Mouse (Mus musculus) myocyte (in vitro differentiated cells): ENCODE results near the gene Dnajb6.

Experiments used
- CEBPB ChIP-seq: IDR thresholded peaks from 2 replicates; pipeline ENCODE4 v1.6.1; 2011; ENCODE audit warnings: mild to moderate bottlenecking, moderate library complexity; ENCODE audit not compliant: poor library complexity, insufficient read depth, severe bottlenecking
- E2F4 ChIP-seq: IDR thresholded peaks from one replicate; pipeline ENCODE4 v1.6.1; 2011; ENCODE audit warnings: mild to moderate bottlenecking, control low read depth, moderate library complexity; ENCODE audit not compliant: insufficient read depth
- MAX ChIP-seq: IDR thresholded peaks from one replicate; pipeline ENCODE4 v1.6.1; 2011; ENCODE audit warnings: low read depth, mild to moderate bottlenecking, control low read depth
- MYOD1 ChIP-seq, 3 experiments: IDR thresholded peaks; one replicate each; pipeline ENCODE4 v1.6.1; 2011; ENCODE audit warnings: control low read depth in 2 of 3, low read depth in 2 of 3, mild to moderate bottlenecking in 2 of 3, moderate library complexity in 1 of 3; ENCODE audit not compliant: insufficient read length in 2 of 3, control insufficient read depth in 1 of 3
- MYOG ChIP-seq, 3 experiments: IDR thresholded peaks; one replicate each; pipeline ENCODE4 v1.6.1; 2011; ENCODE audit warnings: control low read depth in 2 of 3, low read depth in 2 of 3, mild to moderate bottlenecking in 2 of 3; ENCODE audit not compliant: insufficient read length in 2 of 3, control insufficient read depth in 1 of 3, insufficient read depth in 1 of 3
- POLR2A ChIP-seq: IDR thresholded peaks from one replicate; pipeline ENCODE4 v1.6.1; 2011; ENCODE audit warnings: low read depth, mild to moderate bottlenecking, control low read depth, moderate library complexity; ENCODE audit not compliant: insufficient read length
- POLR2AphosphoS2 ChIP-seq: IDR thresholded peaks from one replicate; pipeline ENCODE4 v1.6.1; 2011; ENCODE audit warnings: low read depth, control low read depth; ENCODE audit not compliant: insufficient read length
- REST ChIP-seq: IDR thresholded peaks from one replicate; pipeline ENCODE4 v1.6.1; 2011; ENCODE audit warnings: mild to moderate bottlenecking, control low read depth, moderate library complexity; ENCODE audit not compliant: insufficient read depth, insufficient read length
- SRF ChIP-seq: IDR thresholded peaks from one replicate; pipeline ENCODE4 v1.6.1; 2011; ENCODE audit warnings: low read depth; ENCODE audit not compliant: control insufficient read depth, insufficient read length
- TCF12 ChIP-seq: IDR thresholded peaks from one replicate; pipeline ENCODE4 v1.6.1; 2011; ENCODE audit warnings: mild to moderate bottlenecking, control low read depth; ENCODE audit not compliant: poor library complexity, insufficient read depth, severe bottlenecking
- TCF3 ChIP-seq: IDR thresholded peaks from one replicate; pipeline ENCODE4 v1.6.1; 2011; ENCODE audit warnings: low read depth, control low read depth; ENCODE audit not compliant: insufficient read length
- USF1 ChIP-seq: IDR thresholded peaks from one replicate; pipeline ENCODE4 v1.6.1; 2011; ENCODE audit warnings: low read depth, mild to moderate bottlenecking, control low read depth, moderate library complexity

DNA sequence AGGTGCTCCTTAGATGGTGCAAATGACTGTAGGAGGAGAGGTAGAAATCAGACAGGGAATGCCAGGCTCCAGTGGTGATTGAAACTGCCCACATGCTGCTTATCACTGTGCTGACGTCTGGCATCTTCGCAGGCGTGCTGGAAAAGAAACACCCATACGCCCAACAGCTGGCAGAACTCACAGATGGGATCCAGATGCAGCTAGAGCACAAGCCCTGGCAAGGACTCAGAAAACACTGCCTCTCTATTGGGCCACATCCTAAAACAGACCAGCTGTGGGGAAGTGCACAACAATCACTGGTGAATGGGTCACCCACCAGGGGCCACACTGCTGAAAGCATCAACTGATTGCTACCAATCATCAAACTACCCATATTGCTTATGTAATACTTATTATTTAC, 91.3 kb downstream of the Dnajb6 start:
- TF ChIP-seq POLR2AphosphoS2 (no peak), POLR2A (no peak), USF1 (no peak), TCF12 (peak; percentile 60), MYOD1 (IDR thresholded peaks at IDR 0.05; ENCODE audit: control insufficient read depth in 1 of 3, insufficient read length in 2 of 3, low read depth in 2 of 3) (peak in 1 of 3 experiments; percentile 48), MYOG (IDR thresholded peaks at IDR 0.05; ENCODE audit: control insufficient read depth in 1 of 3, insufficient read depth in 1 of 3, insufficient read length in 2 of 3, low read depth in 2 of 3) (no peak), MAX (no peak), E2F4 (no peak), SRF (no peak), TCF3 (no peak), CEBPB (peak; percentile 15; the same call in 1 of the 2 replicates), REST (no peak)
